19 mouse cellular contexts compared by ENCODE assay signal in genomic region chr14:74350751-74351150, GRCm38 (mm10).
DNase-seq lines count a peak whose midpoint lies in the region; ATAC-seq lines count a peak whose summit lies in the region.
"Had no signal": no experiment of that assay in that cellular context is flagged by ENCODE, and none has a peak within 500 bp of the region (broad histone marks: within the 10 kb centered on the region; RNA-seq: fewer than 3 reads in every experiment).

No protein-coding gene starts in this region.

- ATAC-seq in forebrain, embryonic 11.5 days (replicated peaks; ENCODE audit: low FRiP score): 0 out of 2 replicates have a peak, but pooled peaks have one; percentile 51
- ATAC-seq in forebrain, embryonic 13.5 days: no peak
- peak; percentile 51; the same call in 1 of the 2 replicates for ATAC-seq in hindbrain, embryonic 11.5 days (ENCODE audit: low FRiP score)
- ATAC-seq: activated CD4-positive, CD25-positive, alpha-beta regulatory T cell, adult 4 months; CD4-positive, CD25-positive, alpha-beta regulatory T cell, adult 4 months; Patski had no signal

- H3K4me1 ChIP-seq in forebrain, embryonic 11.5 days (replicated peaks; ENCODE audit: control insufficient read depth, insufficient read depth, low read length): no peaks in the 10 kb centered on the region
- 0 out of 2 replicates have a peak, but pooled peaks cover 3% of the 10 kb centered on the region for H3K4me1 ChIP-seq in forebrain, embryonic 13.5 days
- H3K4me1 ChIP-seq in hindbrain, embryonic 11.5 days (replicated peaks; ENCODE audit: control insufficient read depth, insufficient read depth, low read length): no peaks in the 10 kb centered on the region
- H3K4me1 ChIP-seq in hindbrain, embryonic 10.5 days (replicated peaks): peaks cover 11% of the 10 kb centered on the region; the same call in 1 of the 2 replicates

- H3K27ac ChIP-seq in forebrain, embryonic 11.5 days (ENCODE audit: low read depth, low read length): no peak overlapping the region
- no peak overlapping the region for H3K27ac ChIP-seq in forebrain, embryonic 13.5 days
- H3K27ac ChIP-seq in hindbrain, embryonic 11.5 days (ENCODE audit: low read depth, low read length): no peak overlapping the region
- H3K27ac ChIP-seq in hindbrain, embryonic 10.5 days: no peak overlapping the region

- H3K4me3 ChIP-seq in forebrain, embryonic 11.5 days (ENCODE audit: low read depth, low read length): no peak overlapping the region
- no peak overlapping the region for H3K4me3 ChIP-seq in forebrain, embryonic 13.5 days
- H3K4me3 ChIP-seq in hindbrain, embryonic 11.5 days (ENCODE audit: low read depth, low read length): no peak overlapping the region
- no peak overlapping the region for H3K4me3 ChIP-seq in hindbrain, embryonic 10.5 days

- no peak for DNase-seq in forebrain, embryonic 11.5 days (ENCODE audit: low spot score)
- DNase-seq in hindbrain, embryonic 11.5 days (ENCODE audit: low spot score): no peak
- no peak for DNase-seq in hindbrain, embryonic 10.5 days (ENCODE audit: low spot score)
- DNase-seq: adrenal gland, adult 2 months; adrenal gland, adult 8-10 months; adrenal gland, postnatal 10 days; adrenal gland, postnatal 14 days; adrenal gland, postnatal 25 days; adrenal gland, postnatal 36 days; B cell, adult 2 months; cerebellum, adult 11 months; cerebellum, adult 11-12 months; cerebellum, adult 18-20 months had no signal

- no peak overlapping the region for H3K9ac ChIP-seq in forebrain, embryonic 11.5 days (ENCODE audit: low read length)
- no peak overlapping the region for H3K9ac ChIP-seq in forebrain, embryonic 13.5 days
- H3K9ac ChIP-seq in hindbrain, embryonic 11.5 days (ENCODE audit: low read depth, low read length): no peak overlapping the region

- no peaks in the 10 kb centered on the region for H3K9me3 ChIP-seq in forebrain, embryonic 11.5 days (ENCODE audit: control insufficient read depth, low read length)
- H3K9me3 ChIP-seq in forebrain, embryonic 13.5 days (replicated peaks): no peaks in the 10 kb centered on the region
- H3K9me3 ChIP-seq in hindbrain, embryonic 11.5 days (ENCODE audit: control insufficient read depth, low read length): no peaks in the 10 kb centered on the region
- H3K9me3 ChIP-seq in hindbrain, embryonic 10.5 days: no peaks in the 10 kb centered on the region
- H3K9me3 ChIP-seq: G1E had no signal

- no peaks in the 10 kb centered on the region for H3K36me3 ChIP-seq in forebrain, embryonic 11.5 days (ENCODE audit: control insufficient read depth, insufficient read depth, low read length)
- no peaks in the 10 kb centered on the region for H3K36me3 ChIP-seq in forebrain, embryonic 13.5 days (ENCODE audit: poor library complexity, severe bottlenecking)
- H3K36me3 ChIP-seq in hindbrain, embryonic 11.5 days (ENCODE audit: control insufficient read depth, insufficient read depth, low read length): no peaks in the 10 kb centered on the region
- H3K36me3 ChIP-seq in hindbrain, embryonic 10.5 days: no peaks in the 10 kb centered on the region
- H3K36me3 ChIP-seq: G1E had no signal

- H3K4me2 ChIP-seq in forebrain, embryonic 11.5 days (ENCODE audit: low read depth, low read length, severe bottlenecking): no peak overlapping the region
- no peak overlapping the region for H3K4me2 ChIP-seq in forebrain, embryonic 13.5 days
- H3K4me2 ChIP-seq in hindbrain, embryonic 11.5 days (replicated peaks; ENCODE audit: low read depth, low read length): no peak overlapping the region

- H3K27me3 ChIP-seq in forebrain, embryonic 11.5 days (ENCODE audit: control insufficient read depth, insufficient read depth, low read length): no peaks in the 10 kb centered on the region
- no peaks in the 10 kb centered on the region for H3K27me3 ChIP-seq in forebrain, embryonic 13.5 days
- H3K27me3 ChIP-seq in hindbrain, embryonic 11.5 days (ENCODE audit: control insufficient read depth, insufficient read depth, low read length): no peaks in the 10 kb centered on the region
- H3K27me3 ChIP-seq in hindbrain, embryonic 10.5 days (ENCODE audit: insufficient read depth, poor library complexity, severe bottlenecking): no peaks in the 10 kb centered on the region
- H3K27me3 ChIP-seq: CH12.LX, Patski had no signal
